Mouse (Mus musculus): Measurements from ENCODE around the gene Ccnf. TPM values are rescaled to one million over a fixed set of nuclear protein-coding genes. Genes with fewer than 3 reads are reported as not detected.

Ccnf gene
- total and polyA plus RNA-seq, 3 experiments, result 34.5 to 73.9 TPM; not detected in 1

DNA sequence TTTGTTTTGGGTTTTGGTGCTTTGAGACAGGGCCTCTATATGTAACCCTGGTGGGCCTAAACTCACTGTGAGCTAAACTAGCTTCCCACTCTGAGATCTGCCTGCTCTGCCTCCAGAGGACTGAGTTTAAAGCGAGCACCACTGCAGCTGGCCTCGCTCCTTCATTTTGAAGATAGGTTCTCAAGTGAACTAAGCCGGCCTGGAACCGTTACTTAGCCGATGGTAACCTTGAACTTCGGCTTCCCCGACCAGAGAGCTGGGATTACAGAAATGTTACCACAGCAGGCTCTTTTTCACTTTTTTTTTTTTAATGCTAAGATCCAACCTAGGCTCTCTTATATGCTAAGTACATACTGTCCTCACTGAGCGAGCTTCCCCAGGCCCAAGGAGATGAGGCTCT is 58.0 kb downstream of the Ccnf start:
- H3K9me3 ChIP-seq (replicated peaks; ENCODE audit: insufficient read depth, low read length), result no peaks in the 10 kb centered on the region
- peaks cover 3 to 7% of the 10 kb centered on the region in 2 experiments; a peak in 3 of 4 replicates for H3K36me3 ChIP-seq (ENCODE audit: control insufficient read depth in 1 of 2, insufficient read depth in 2 of 2, low read length in 2 of 2)
- peaks cover 14% of the 10 kb centered on the region for H3K79me2 ChIP-seq (ENCODE audit: control insufficient read depth, insufficient read depth, low read length, poor library complexity)
- DNase-seq (ENCODE audit: low read depth, low spot score), result no peak
- H3K4me1 ChIP-seq (ENCODE audit: control insufficient read depth in 1 of 2, insufficient read depth in 2 of 2, low read length in 2 of 2), result peaks cover 0 to 9% of the 10 kb centered on the region in 2 experiments; a peak in 2 of 4 replicates
- no peak overlapping the region for H3K9ac ChIP-seq (ENCODE audit: control insufficient read depth, low read depth, low read length, poor library complexity, severe bottlenecking)
- no peaks in the 10 kb centered on the region for H3K27me3 ChIP-seq (ENCODE audit: control insufficient read depth in 1 of 2, insufficient read depth in 2 of 2, low read length in 2 of 2)
- TF ChIP-seq RCOR1 (IDR thresholded peaks at IDR 0.05; ENCODE audit: low read depth, low read length) (no peak), ETS1 (IDR thresholded peaks at IDR 0.05; ENCODE audit: low read depth, low read length) (no peak), MXI1 (IDR thresholded peaks at IDR 0.05; ENCODE audit: low read depth, low read length) (no peak), EP300 (IDR thresholded peaks at IDR 0.05; ENCODE audit: low read depth in 1 of 2, low read length in 2 of 2) (no peak), UBTF (IDR thresholded peaks at IDR 0.05; ENCODE audit: borderline replicate concordance, insufficient read depth, low read depth, low read length) (no peak), HCFC1 (IDR thresholded peaks at IDR 0.05; ENCODE audit: low read depth, low read length) (no peak)
- H3K4me3 ChIP-seq (ENCODE audit: control insufficient read depth in 1 of 2, insufficient read depth in 1 of 2, low read depth in 2 of 2, low read length in 2 of 2), result no peak overlapping the region
- H3K27ac ChIP-seq (ENCODE audit: control insufficient read depth, low read depth, low read length), result no peak overlapping the region

DNA sequence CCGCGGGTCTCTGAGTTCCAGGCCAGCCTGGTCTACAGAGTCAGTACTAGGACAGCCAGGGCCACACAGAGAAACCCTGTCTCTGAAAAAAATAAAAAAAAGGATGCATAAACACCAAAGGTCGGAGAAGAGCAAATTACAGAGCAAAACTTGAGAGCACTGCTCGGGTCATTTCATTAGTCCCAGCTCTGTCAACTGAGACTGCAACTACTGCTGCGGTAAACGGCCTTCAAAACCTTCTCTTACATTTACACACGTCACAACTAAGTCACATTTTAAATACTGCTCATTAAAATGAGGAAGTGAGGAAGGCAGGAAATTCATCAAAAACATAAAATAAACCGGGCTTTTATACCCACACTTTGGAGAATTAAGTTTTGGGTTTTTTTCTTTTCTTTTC is 58.4 kb downstream of the Ccnf start:
- H3K27ac ChIP-seq (ENCODE audit: control insufficient read depth, low read depth, low read length), result no peak overlapping the region
- peaks cover 0 to 9% of the 10 kb centered on the region in 2 experiments; a peak in 2 of 4 replicates for H3K4me1 ChIP-seq (ENCODE audit: control insufficient read depth in 1 of 2, insufficient read depth in 2 of 2, low read length in 2 of 2)
- H3K9me3 ChIP-seq (replicated peaks; ENCODE audit: insufficient read depth, low read length), result no peaks in the 10 kb centered on the region
- H3K9ac ChIP-seq (ENCODE audit: control insufficient read depth, low read depth, low read length, poor library complexity, severe bottlenecking), result no peak overlapping the region
- H3K36me3 ChIP-seq (ENCODE audit: control insufficient read depth in 1 of 2, insufficient read depth in 2 of 2, low read length in 2 of 2), result peaks cover 3 to 7% of the 10 kb centered on the region in 2 experiments; a peak in 3 of 4 replicates
- no peak overlapping the region for H3K4me3 ChIP-seq (ENCODE audit: control insufficient read depth in 1 of 2, insufficient read depth in 1 of 2, low read depth in 2 of 2, low read length in 2 of 2)
- H3K79me2 ChIP-seq (ENCODE audit: control insufficient read depth, insufficient read depth, low read length, poor library complexity), result peaks cover 14% of the 10 kb centered on the region
- no peak for DNase-seq (ENCODE audit: low read depth, low spot score)
- no peak for TF ChIP-seq BHLHE40 (IDR thresholded peaks at IDR 0.05; ENCODE audit: borderline replicate concordance, low read depth, low read length)
- TF ChIP-seq CHD2 (IDR thresholded peaks at IDR 0.05; ENCODE audit: low read length), result no peak
- no peak for TF ChIP-seq ZNF384 (IDR thresholded peaks at IDR 0.05; ENCODE audit: low read depth, low read length)
- TF ChIP-seq USF2 (IDR thresholded peaks at IDR 0.05; ENCODE audit: borderline replicate concordance in 1 of 2, insufficient read depth in 1 of 2, low read depth in 1 of 2, low read length in 2 of 2), result no peak
- no peak for TF ChIP-seq EP300 (IDR thresholded peaks at IDR 0.05; ENCODE audit: low read depth in 1 of 2, low read length in 2 of 2)
- TF ChIP-seq MXI1 (IDR thresholded peaks at IDR 0.05; ENCODE audit: low read depth, low read length), result no peak
- TF ChIP-seq NELFE (IDR thresholded peaks at IDR 0.05; ENCODE audit: low read depth, low read length), result no peak
- TF ChIP-seq GABPA (IDR thresholded peaks at IDR 0.05; ENCODE audit: low read depth, low read length), result no peak
- no peak for TF ChIP-seq TBP (IDR thresholded peaks at IDR 0.05; ENCODE audit: low read depth, low read length)
- TF ChIP-seq SIN3A (IDR thresholded peaks at IDR 0.05; ENCODE audit: low read length), result no peak
- no peaks in the 10 kb centered on the region for H3K27me3 ChIP-seq (ENCODE audit: control insufficient read depth in 1 of 2, insufficient read depth in 2 of 2, low read length in 2 of 2)

DNA sequence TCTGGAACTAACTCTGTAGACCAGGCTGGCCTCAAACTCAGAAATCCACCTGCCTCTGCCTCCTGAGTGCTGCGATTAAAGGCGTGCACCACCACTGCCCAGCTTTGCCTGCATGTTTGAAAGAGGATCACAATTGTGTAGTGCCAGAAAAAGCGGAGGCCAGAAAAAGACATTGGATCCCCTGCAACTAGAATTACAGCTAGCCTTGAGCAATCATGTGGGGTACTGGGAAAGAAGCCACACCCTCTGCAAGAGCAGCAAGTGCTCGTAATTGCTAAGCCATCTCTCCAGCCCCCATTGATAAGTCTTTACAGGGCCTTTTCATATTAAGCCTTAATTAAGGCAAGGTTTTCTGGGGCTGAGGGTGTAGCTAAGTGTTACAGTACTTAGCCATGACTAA is 59.8 kb downstream of the Ccnf start:
- peaks cover 0 to 7% of the 10 kb centered on the region in 2 experiments; a peak in 1 of 4 replicates for H3K36me3 ChIP-seq (ENCODE audit: control insufficient read depth in 1 of 2, insufficient read depth in 2 of 2, low read length in 2 of 2)
- no peak overlapping the region for H3K4me3 ChIP-seq (ENCODE audit: control insufficient read depth in 1 of 2, insufficient read depth in 1 of 2, low read depth in 2 of 2, low read length in 2 of 2)
- peaks cover 6% of the 10 kb centered on the region for H3K79me2 ChIP-seq (ENCODE audit: control insufficient read depth, insufficient read depth, low read length, poor library complexity)
- no peak overlapping the region for H3K9ac ChIP-seq (ENCODE audit: control insufficient read depth, low read depth, low read length, poor library complexity, severe bottlenecking)
- no peaks in the 10 kb centered on the region for H3K27me3 ChIP-seq (ENCODE audit: control insufficient read depth in 1 of 2, insufficient read depth in 2 of 2, low read length in 2 of 2)
- no peaks in the 10 kb centered on the region; a peak in 1 of 4 replicates for H3K4me1 ChIP-seq (ENCODE audit: control insufficient read depth in 1 of 2, insufficient read depth in 2 of 2, low read length in 2 of 2)
- H3K9me3 ChIP-seq (replicated peaks; ENCODE audit: insufficient read depth, low read length), result no peaks in the 10 kb centered on the region
- no peak for DNase-seq (ENCODE audit: low read depth, low spot score)
- no peak overlapping the region for H3K27ac ChIP-seq (ENCODE audit: control insufficient read depth, low read depth, low read length)
- TF ChIP-seq POLR2AphosphoS5 (IDR thresholded peaks at IDR 0.05; ENCODE audit: borderline replicate concordance, low read depth, low read length) (no peak), TAL1 (IDR thresholded peaks at IDR 0.05; ENCODE audit: low read length) (no peak), USF1 (IDR thresholded peaks at IDR 0.05; ENCODE audit: low read depth, low read length) (no peak), BHLHE40 (IDR thresholded peaks at IDR 0.05; ENCODE audit: borderline replicate concordance, low read depth, low read length) (no peak)
